Mouse (Mus musculus) heart, postnatal 0 days (tissue): Measurements from ENCODE around the gene Hivep3. TPM values are rescaled to one million over a fixed set of nuclear protein-coding genes. Genes with fewer than 3 reads are reported as not detected.

Experiments
- ATAC-seq: fragments of 200-750 bp; cut with Nextera tagmentation; 2 replicates; pipeline ENCODE4 v1.8.0; 2017; ENCODE audit warnings: low read depth, moderate number of reproducible peaks, moderate library complexity; ENCODE audit not compliant: insufficient read depth
- DNase-seq: peaks from one replicate; pipeline ENCODE4 v3.0.0-alpha.2; 2016; ENCODE audit warnings: low spot score
- H3K27ac ChIP-seq: fragments of 300-500 bp; sonication (generic); 2 replicates; pipeline ENCODE4 v1.5.1; 2014; ENCODE audit warnings: low read depth, mild to moderate bottlenecking
- H3K27me3 ChIP-seq: fragments of 300-500 bp; sonication (generic); 2 replicates; pipeline ENCODE4 v1.6.1; 2014; ENCODE audit warnings: low read length, mixed read lengths; ENCODE audit not compliant: control insufficient read depth, insufficient read depth
- H3K36me3 ChIP-seq: fragments of 300-500 bp; sonication (generic); replicated peaks from 2 replicates; pipeline ENCODE4 v1.6.1; 2014; ENCODE audit warnings: low read length, mixed read lengths; ENCODE audit not compliant: control insufficient read depth, insufficient read depth
- H3K4me1 ChIP-seq: fragments of 300-500 bp; sonication (generic); 2 replicates; pipeline ENCODE4 v1.6.1; 2014; ENCODE audit warnings: antibody characterized with exemption; ENCODE audit not compliant: control insufficient read depth, insufficient read depth
- H3K4me2 ChIP-seq: fragments of 300-500 bp; sonication (generic); 2 replicates; pipeline ENCODE4 v1.6.1; 2014; ENCODE audit warnings: low read depth, mild to moderate bottlenecking, low read length, moderate library complexity
- H3K4me3 ChIP-seq: fragments of 300-500 bp; sonication (generic); 2 replicates; pipeline ENCODE4 v1.5.1; 2014; ENCODE audit warnings: low read depth, low read length
- H3K9ac ChIP-seq: fragments of 300-500 bp; sonication (generic); replicated peaks from 2 replicates; pipeline ENCODE4 v1.6.1; 2014; ENCODE audit warnings: low read depth, low read length, mixed read lengths
- H3K9me3 ChIP-seq: fragments of 300-500 bp; sonication (generic); replicated peaks from 2 replicates; pipeline ENCODE4 v1.6.1; 2016; ENCODE audit warnings: low read length; ENCODE audit not compliant: control insufficient read depth
- CTCF ChIP-seq: IDR thresholded peaks from 2 replicates; pipeline ENCODE4 v1.5.1; 2016; ENCODE audit warnings: antibody characterized with exemption, control low read depth, low read depth
- EP300 ChIP-seq: IDR thresholded peaks from 2 replicates; pipeline ENCODE4 v1.6.1; 2016; ENCODE audit warnings: antibody characterized with exemption, low read depth
- WGBS: fragments of 180-500 bp; shearing (Covaris S2); extraction: QIAGEN DNeasy Blood & Tissue Kit; methylation state at CpG from one replicate; pipeline ENCODE4 v1.1.7; 2014; 5-methylcytosine and 5-hydroxymethylcytosine counted together
- polyA plus RNA-seq: library from polyadenylated mRNA; unstranded; fragments of >200 nt; fragmentation: Nextera tagmentation; extraction: Ambion mirVana; gene quantifications from 2 replicates; pipeline ENCODE4 v1.2.1, GENCODE M21; 2015
- total RNA-seq: library from RNA; depleted of rRNA; stranded (reverse); fragments of >200 nt; gene quantifications from 2 replicates; pipeline ENCODE4 v1.2.3, GENCODE M21; 2014; ENCODE audit warnings: low replicate concordance

The Hivep3 gene
- total and polyA plus RNA-seq, 2 experiments from 2014 or later, result 5.8 to 10.4 TPM

- ATAC-seq, result no peak
- H3K36me3 ChIP-seq, result no peaks in the 10 kb centered on the region
- H3K27ac ChIP-seq, result no peak overlapping the region
- H3K27me3 ChIP-seq, result no peaks in the 10 kb centered on the region
- no peak for TF ChIP-seq EP300
- no peak for TF ChIP-seq CTCF
- peaks cover 17% of the 10 kb centered on the region for H3K4me1 ChIP-seq
- no peak overlapping the region for H3K4me3 ChIP-seq
- WGBS, result 84% methylated on average over 8 of the region's 8 CpGs
- no peak overlapping the region for H3K4me2 ChIP-seq
- no peak for DNase-seq
- no peaks in the 10 kb centered on the region for H3K9me3 ChIP-seq
- no peak overlapping the region for H3K9ac ChIP-seq
Measured at GRCm38 (mm10) chr4:120089536-120089935, 356.0 kb downstream of the Hivep3 start.

- H3K36me3 ChIP-seq, result no peaks in the 10 kb centered on the region
- no peaks in the 10 kb centered on the region for H3K9me3 ChIP-seq
- H3K27ac ChIP-seq, result peak overlapping the region; percentile 40; the same call in 1 of the 2 replicates
- no peak overlapping the region for H3K4me3 ChIP-seq
- peak; percentile 73 for ATAC-seq
- peak; percentile 58 for DNase-seq
- 46% methylated on average over 1 of the region's 1 CpGs for WGBS
- H3K4me2 ChIP-seq, result no peak overlapping the region
- H3K9ac ChIP-seq, result no peak overlapping the region
- no peak for TF ChIP-seq EP300
- no peak for TF ChIP-seq CTCF
- peaks cover 17% of the 10 kb centered on the region for H3K4me1 ChIP-seq
- no peaks in the 10 kb centered on the region for H3K27me3 ChIP-seq
Measured at GRCm38 (mm10) chr4:120091997-120092783, 358.6 kb downstream of the Hivep3 start.

- TF ChIP-seq CTCF, result no peak
- no peak for TF ChIP-seq EP300
Measured at GRCm38 (mm10) chr4:120096935-120097334, 363.4 kb downstream of the Hivep3 start.

GRCm38 (mm10) chr4:120101186-120101585, 367.6 kb downstream of the Hivep3 start:
- Histone ChIP-seq H3K27me3 (no peaks in the 10 kb centered on the region), H3K4me2 (no peak overlapping the region), H3K4me1 (no peaks in the 10 kb centered on the region), H3K4me3 (no peak overlapping the region), H3K36me3 (0 out of 2 replicates have a peak, but pooled peaks cover 2% of the 10 kb centered on the region), H3K9ac (no peak overlapping the region), H3K9me3 (peaks cover 12% of the 10 kb centered on the region), H3K27ac (no peak overlapping the region)
- DNase-seq, result no peak
- TF ChIP-seq EP300 (no peak), CTCF (no peak)
- ATAC-seq, result no peak

More at GRCm38 (mm10) chr4:120096935-120097334, 363.4 kb downstream of the Hivep3 start:
- H3K4me3 ChIP-seq, result no peak overlapping the region
- WGBS, result 86% methylated on average over 19 of the region's 19 CpGs
- 0 out of 2 replicates have a peak, but pooled peaks cover 2% of the 10 kb centered on the region for H3K36me3 ChIP-seq
- ATAC-seq (no peak), DNase-seq (no peak)
- peaks cover 9% of the 10 kb centered on the region for H3K4me1 ChIP-seq
- H3K27me3 ChIP-seq, result no peaks in the 10 kb centered on the region
- H3K9ac ChIP-seq, result no peak overlapping the region
- H3K4me2 ChIP-seq, result no peak overlapping the region
- H3K9me3 ChIP-seq, result peaks cover 12% of the 10 kb centered on the region
- no peak overlapping the region for H3K27ac ChIP-seq

- Histone ChIP-seq H3K36me3 (no peaks in the 10 kb centered on the region), H3K27ac (no peak overlapping the region), H3K9ac (no peak overlapping the region), H3K4me3 (no peak overlapping the region), H3K4me2 (no peak overlapping the region), H3K27me3 (no peaks in the 10 kb centered on the region), H3K9me3 (no peaks in the 10 kb centered on the region), H3K4me1 (no peaks in the 10 kb centered on the region)
- ATAC-seq, result peak; percentile 33; the same call in 1 of the 2 replicates
- 48% methylated on average over 5 of the region's 5 CpGs for WGBS
- peak; percentile 85 for TF ChIP-seq CTCF
- TF ChIP-seq EP300, result no peak
- DNase-seq, result peak; percentile 45
Measured at GRCm38 (mm10) chr4:120104599-120104998, 371.0 kb downstream of the Hivep3 start.
